Mouse (Mus musculus) testis, adult 2 months (tissue): ENCODE results near the gene Caln1.

Experiments
- CTCF ChIP-seq: fragments of 200-500 bp; IDR thresholded peaks from 2 replicates; pipeline ENCODE4 v1.5.1; 2012; ENCODE audit warnings: low read depth, mild to moderate bottlenecking, inconsistent platforms, low read length, moderate library complexity; ENCODE audit not compliant: control insufficient read depth, insufficient read depth, insufficient replicate concordance
- POLR2A ChIP-seq: fragments of 200-500 bp; IDR thresholded peaks from 2 replicates; pipeline ENCODE4 v1.6.1; 2012; ENCODE audit warnings: low read depth, mild to moderate bottlenecking, inconsistent platforms, low read length, moderate library complexity; ENCODE audit not compliant: control insufficient read depth

GRCm38 (mm10) chr5:130368236-130368635 lies 1.0 kb upstream of the Caln1 start:
- no peak for TF ChIP-seq POLR2A
- no peak for TF ChIP-seq CTCF
